Mouse (Mus musculus): Measurements from ENCODE around the gene Zfp13. TPM values are rescaled to one million over a fixed set of nuclear protein-coding genes. Genes with fewer than 3 reads are reported as not detected.
"Not testable (repeated sequence)": the region's sequence is repeated elsewhere in the genome, so short reads cannot be mapped to it uniquely, and the experiment has no call there.

Gene Zfp13
- polyA plus RNA-seq, 1 experiment from 2014 or later, result 28.5 TPM

DNA sequence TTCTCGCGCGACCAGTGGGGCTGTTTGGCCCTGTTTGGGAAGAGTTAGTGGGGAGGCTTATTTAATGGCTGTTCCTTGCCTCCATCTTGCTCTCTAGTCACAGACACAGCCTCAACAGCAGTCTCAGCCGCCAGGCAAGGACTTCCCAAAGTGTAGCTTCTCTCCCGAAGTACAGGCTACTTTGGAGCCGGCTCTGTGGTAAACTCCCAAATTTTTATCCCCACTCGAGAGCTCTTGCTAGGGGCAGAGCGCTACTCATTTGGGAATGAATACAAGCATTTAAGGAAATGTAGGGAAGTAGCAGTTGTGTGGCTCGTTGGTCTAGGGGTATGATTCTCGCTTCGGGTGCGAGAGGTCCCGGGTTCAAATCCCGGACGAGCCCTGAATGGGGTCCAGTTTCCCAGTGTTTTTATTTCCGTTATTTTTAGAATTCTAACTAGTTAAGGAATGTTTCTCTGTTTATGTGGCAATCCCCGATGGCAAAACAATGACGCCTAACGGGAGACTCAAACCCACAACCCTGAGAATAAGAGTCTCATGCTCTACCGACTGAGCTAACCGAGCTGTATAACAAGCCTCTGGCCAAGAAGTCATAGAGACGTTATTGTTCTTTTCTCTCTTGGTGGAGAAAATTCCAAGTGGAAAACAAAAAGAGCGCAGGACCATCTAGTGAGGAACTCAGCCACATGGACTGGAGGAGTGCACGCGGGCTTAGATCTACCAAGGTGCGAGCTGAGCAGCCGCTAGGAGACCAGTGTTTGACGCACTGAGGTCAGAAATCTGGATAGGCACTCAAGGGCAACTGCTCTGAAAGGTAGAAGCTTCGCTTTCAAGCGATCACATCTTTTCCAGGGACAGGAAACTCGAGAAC is 58.4 kb downstream of the Zfp13 start:
- peak; percentile 26; the same call in 1 of the 2 replicates for ATAC-seq
- peaks cover 13% of the 10 kb centered on the region for H3K4me1 ChIP-seq (replicated peaks; ENCODE audit: control insufficient read depth, insufficient read depth, low read length)
- H3K9me3 ChIP-seq (ENCODE audit: control insufficient read depth, low read length), result no peaks in the 10 kb centered on the region
- H3K4me2 ChIP-seq (ENCODE audit: low read length), result no peak overlapping the region
- H3K27me3 ChIP-seq (replicated peaks; ENCODE audit: control insufficient read depth, insufficient read depth, low read length), result peaks cover 28% of the 10 kb centered on the region
- 12% methylated on average over 31 of the region's 31 CpGs for WGBS
- no peak overlapping the region for H3K27ac ChIP-seq (ENCODE audit: low read length)
- no peak overlapping the region for H3K4me3 ChIP-seq (replicated peaks; ENCODE audit: low read length)
- H3K36me3 ChIP-seq (ENCODE audit: control insufficient read depth, insufficient read depth), result no peaks in the 10 kb centered on the region
- no peak overlapping the region for H3K9ac ChIP-seq (replicated peaks; ENCODE audit: low read depth, low read length)

DNA sequence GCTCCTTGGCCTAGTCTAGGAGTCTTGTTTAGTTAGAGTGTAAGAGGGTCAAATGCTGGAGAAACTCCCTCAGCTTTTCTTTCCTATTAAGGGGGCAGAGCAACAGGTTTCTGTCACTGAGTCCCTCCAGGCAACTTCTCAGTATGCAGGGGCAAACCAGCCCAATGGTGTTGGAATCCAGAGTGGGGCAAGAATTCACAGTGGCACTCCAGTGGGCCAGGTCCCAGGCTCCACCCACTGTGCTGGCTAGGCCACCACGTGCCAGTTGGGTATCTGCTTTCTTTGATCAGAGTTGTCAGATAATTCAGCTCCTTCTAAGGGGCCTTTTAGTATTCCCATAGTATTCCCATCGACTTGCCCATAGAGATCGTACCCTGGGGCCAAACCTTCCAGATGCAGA is 59.2 kb downstream of the Zfp13 start:
- 39% methylated on average over 3 of the region's 3 CpGs for WGBS
- Histone ChIP-seq H3K27ac (ENCODE audit: low read length) (no peak overlapping the region), H3K4me1 (replicated peaks; ENCODE audit: control insufficient read depth, insufficient read depth, low read length) (peaks cover 13% of the 10 kb centered on the region), H3K36me3 (ENCODE audit: control insufficient read depth, insufficient read depth) (no peaks in the 10 kb centered on the region), H3K9me3 (ENCODE audit: control insufficient read depth, low read length) (no peaks in the 10 kb centered on the region), H3K4me3 (replicated peaks; ENCODE audit: low read length) (no peak overlapping the region), H3K27me3 (replicated peaks; ENCODE audit: control insufficient read depth, insufficient read depth, low read length) (peaks cover 29% of the 10 kb centered on the region), H3K4me2 (ENCODE audit: low read length) (no peak overlapping the region), H3K9ac (replicated peaks; ENCODE audit: low read depth, low read length) (no peak overlapping the region)
- ATAC-seq, result no peak

- peaks cover 33% of the 10 kb centered on the region for H3K27me3 ChIP-seq (replicated peaks; ENCODE audit: control insufficient read depth, insufficient read depth, low read length)
- 83% methylated on average over 5 of the region's 5 CpGs for WGBS
- no peak overlapping the region for H3K4me3 ChIP-seq (replicated peaks; ENCODE audit: low read length)
- no peak for ATAC-seq
- H3K36me3 ChIP-seq (ENCODE audit: control insufficient read depth, insufficient read depth), result no peaks in the 10 kb centered on the region
- no peak overlapping the region for H3K9ac ChIP-seq (replicated peaks; ENCODE audit: low read depth, low read length)
- peaks cover 13% of the 10 kb centered on the region for H3K4me1 ChIP-seq (replicated peaks; ENCODE audit: control insufficient read depth, insufficient read depth, low read length)
- H3K4me2 ChIP-seq (ENCODE audit: low read length), result no peak overlapping the region
- H3K9me3 ChIP-seq (ENCODE audit: control insufficient read depth, low read length), result no peaks in the 10 kb centered on the region
- no peak overlapping the region for H3K27ac ChIP-seq (ENCODE audit: low read length)
Measured at GRCm38 (mm10) chr17:23539608-23540007, 59.7 kb downstream of the Zfp13 start.

GRCm38 (mm10) chr17:23538299-23539015 is 60.8 kb downstream of the Zfp13 start:
- no peaks in the 10 kb centered on the region for H3K9me3 ChIP-seq (ENCODE audit: control insufficient read depth, low read length)
- 9% methylated on average over 21 of the region's 21 CpGs for WGBS

GRCm38 (mm10) chr17:23537554-23538255 is 61.6 kb downstream of the Zfp13 start:
- ATAC-seq, result no peak

More at GRCm38 (mm10) chr17:23538299-23539015, 60.8 kb downstream of the Zfp13 start:
- no peak for ATAC-seq
- no peak overlapping the region for H3K27ac ChIP-seq (ENCODE audit: low read length)
- H3K27me3 ChIP-seq (replicated peaks; ENCODE audit: control insufficient read depth, insufficient read depth, low read length), result peaks cover 35% of the 10 kb centered on the region
- H3K4me3 ChIP-seq (replicated peaks; ENCODE audit: low read length), result peak overlapping the region; percentile 28
- no peak overlapping the region for H3K9ac ChIP-seq (replicated peaks; ENCODE audit: low read depth, low read length)
- H3K36me3 ChIP-seq (ENCODE audit: control insufficient read depth, insufficient read depth), result no peaks in the 10 kb centered on the region
- H3K4me1 ChIP-seq (replicated peaks; ENCODE audit: control insufficient read depth, insufficient read depth, low read length), result peaks cover 13% of the 10 kb centered on the region
- H3K4me2 ChIP-seq (ENCODE audit: low read length), result peak overlapping the region; percentile 42

DNA sequence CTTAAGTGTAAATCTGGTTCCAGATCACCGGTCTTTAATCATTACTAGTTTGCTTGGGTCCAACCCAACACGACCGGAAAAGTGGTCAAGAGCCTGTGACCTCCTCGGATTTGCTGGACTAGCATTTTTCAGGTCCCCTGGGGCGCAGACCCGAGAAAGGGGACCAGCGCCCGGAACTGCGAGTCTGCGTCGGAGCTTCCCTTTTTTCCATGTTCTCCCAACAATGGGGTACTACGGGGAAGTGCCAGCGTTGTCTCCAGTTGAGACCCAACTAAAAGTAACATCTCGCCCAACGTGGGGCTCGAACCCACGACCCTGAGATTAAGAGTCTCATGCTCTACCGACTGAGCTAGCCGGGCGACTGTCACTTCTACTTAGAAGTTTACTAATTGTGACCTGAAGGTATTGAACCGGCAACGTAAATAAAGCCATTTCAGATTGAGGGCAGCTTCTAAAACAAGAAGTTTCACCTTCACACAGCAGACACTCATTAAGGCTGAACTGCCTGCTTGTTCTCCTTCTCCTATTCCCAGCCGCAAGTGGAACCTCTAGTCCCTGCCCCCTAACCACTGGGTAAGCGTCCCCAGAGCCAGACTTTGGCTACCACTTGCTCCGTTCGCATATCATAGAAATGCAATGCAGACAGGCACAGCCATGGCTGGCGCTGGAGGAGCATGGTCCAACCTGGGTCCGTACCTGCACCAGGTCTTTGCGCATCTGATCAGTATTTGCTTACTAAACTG is 64.1 kb downstream of the Zfp13 start:
- WGBS, result under 1% methylated on average over 15 of the region's 29 CpGs
- H3K4me2 ChIP-seq (ENCODE audit: low read length); H3K4me3 ChIP-seq (replicated peaks; ENCODE audit: low read length); ATAC-seq; H3K4me1 ChIP-seq (replicated peaks; ENCODE audit: control insufficient read depth, insufficient read depth, low read length); H3K27ac ChIP-seq (ENCODE audit: low read length); H3K36me3 ChIP-seq (ENCODE audit: control insufficient read depth, insufficient read depth); H3K9me3 ChIP-seq (ENCODE audit: control insufficient read depth, low read length); H3K9ac ChIP-seq (replicated peaks; ENCODE audit: low read depth, low read length): not testable (repeated sequence)
- peaks cover 28% of the 10 kb centered on the region for H3K27me3 ChIP-seq (replicated peaks; ENCODE audit: control insufficient read depth, insufficient read depth, low read length)

More at GRCm38 (mm10) chr17:23537554-23538255, 61.6 kb downstream of the Zfp13 start:
- 7% methylated on average over 27 of the region's 27 CpGs for WGBS
- Histone ChIP-seq H3K4me1 (replicated peaks; ENCODE audit: control insufficient read depth, insufficient read depth, low read length) (peaks cover 13% of the 10 kb centered on the region), H3K4me3 (replicated peaks; ENCODE audit: low read length) (peak overlapping the region; percentile 28), H3K4me2 (ENCODE audit: low read length) (peak overlapping the region; percentile 42), H3K27ac (ENCODE audit: low read length) (no peak overlapping the region), H3K36me3 (ENCODE audit: control insufficient read depth, insufficient read depth) (no peaks in the 10 kb centered on the region), H3K27me3 (replicated peaks; ENCODE audit: control insufficient read depth, insufficient read depth, low read length) (peaks cover 35% of the 10 kb centered on the region), H3K9me3 (ENCODE audit: control insufficient read depth, low read length) (no peaks in the 10 kb centered on the region), H3K9ac (replicated peaks; ENCODE audit: low read depth, low read length) (no peak overlapping the region)

GRCm38 (mm10) chr17:23533591-23534490 is 65.4 kb downstream of the Zfp13 start:
- not testable (repeated sequence) for H3K27ac ChIP-seq (ENCODE audit: low read length); ATAC-seq; H3K4me3 ChIP-seq (replicated peaks; ENCODE audit: low read length); H3K9me3 ChIP-seq (ENCODE audit: control insufficient read depth, low read length); H3K4me1 ChIP-seq (replicated peaks; ENCODE audit: control insufficient read depth, insufficient read depth, low read length); H3K36me3 ChIP-seq (ENCODE audit: control insufficient read depth, insufficient read depth); H3K4me2 ChIP-seq (ENCODE audit: low read length); H3K9ac ChIP-seq (replicated peaks; ENCODE audit: low read depth, low read length)
- peaks cover 19% of the 10 kb centered on the region for H3K27me3 ChIP-seq (replicated peaks; ENCODE audit: control insufficient read depth, insufficient read depth, low read length)
- WGBS, result 7% methylated on average over 9 of the region's 23 CpGs

GRCm38 (mm10) chr17:23531408-23531807 is 67.9 kb downstream of the Zfp13 start:
- ATAC-seq; H3K4me2 ChIP-seq (ENCODE audit: low read length); H3K9ac ChIP-seq (replicated peaks; ENCODE audit: low read depth, low read length); H3K4me3 ChIP-seq (replicated peaks; ENCODE audit: low read length); H3K4me1 ChIP-seq (replicated peaks; ENCODE audit: control insufficient read depth, insufficient read depth, low read length); H3K36me3 ChIP-seq (ENCODE audit: control insufficient read depth, insufficient read depth); H3K27me3 ChIP-seq (replicated peaks; ENCODE audit: control insufficient read depth, insufficient read depth, low read length); H3K27ac ChIP-seq (ENCODE audit: low read length); H3K9me3 ChIP-seq (ENCODE audit: control insufficient read depth, low read length): not testable (repeated sequence)
- 42% methylated on average over 1 of the region's 1 CpGs for whole genome bisulfite sequencing
